Mouse (Mus musculus) ES-Bruce4 (cell line): ENCODE results near the gene Gpat3. TPM values are rescaled to one million over a fixed set of nuclear protein-coding genes. Genes with fewer than 3 reads are reported as not detected.

Source experiments
- H3K27ac ChIP-seq: 2 replicates; pipeline ENCODE4 v1.5.1; 2012; ENCODE audit warnings: low read length, inconsistent platforms; ENCODE audit not compliant: insufficient read depth
- H3K27me3 ChIP-seq: 2 replicates; pipeline ENCODE4 v1.6.1; 2012; ENCODE audit warnings: mild to moderate bottlenecking, low read length, inconsistent platforms; ENCODE audit not compliant: control insufficient read depth, poor library complexity, insufficient read depth, severe bottlenecking
- H3K36me3 ChIP-seq: 2 replicates; pipeline ENCODE4 v1.6.1; 2012; ENCODE audit warnings: inconsistent platforms, mild to moderate bottlenecking, low read length, moderate library complexity; ENCODE audit not compliant: control insufficient read depth, poor library complexity, insufficient read depth, severe bottlenecking
- H3K4me1 ChIP-seq: one replicate; pipeline ENCODE4 v1.8.1; 2011; ENCODE audit warnings: low read length; ENCODE audit not compliant: control insufficient read depth, insufficient read depth
- H3K4me3 ChIP-seq: 2 replicates; pipeline ENCODE4 v1.5.1; 2011; ENCODE audit warnings: low read depth, mild to moderate bottlenecking, low read length
- H3K9ac ChIP-seq: 2 replicates; pipeline ENCODE4 v1.6.1; 2012; ENCODE audit warnings: low read depth, mild to moderate bottlenecking, inconsistent platforms; ENCODE audit not compliant: poor library complexity, severe bottlenecking
- H3K9me3 ChIP-seq: replicated peaks from 2 replicates; pipeline ENCODE4 v1.6.1; 2012; ENCODE audit warnings: mild to moderate bottlenecking, low read length, inconsistent platforms; ENCODE audit not compliant: control insufficient read depth, poor library complexity, insufficient read depth, severe bottlenecking
- CTCF ChIP-seq: IDR thresholded peaks from one replicate; pipeline ENCODE4 v1.8.1; 2011; ENCODE audit warnings: low read depth, low read length
- EP300 ChIP-seq: IDR thresholded peaks from 2 replicates; pipeline ENCODE4 v1.6.1; 2011; ENCODE audit warnings: low read depth, low read length; ENCODE audit not compliant: insufficient read depth
- POLR2A ChIP-seq: IDR thresholded peaks from one replicate; pipeline ENCODE4 v1.8.1; 2011; ENCODE audit warnings: low read length; ENCODE audit not compliant: insufficient read depth
- polyA plus RNA-seq: library from polyadenylated mRNA; stranded (reverse); fragments of >200 nt; gene quantifications from 2 replicates; pipeline ENCODE4 v1.2.4, GENCODE M21; 2011; ENCODE audit warnings: low read depth; ENCODE audit not compliant: missing spikeins, insufficient read depth, insufficient read length

The Gpat3 gene
- polyA plus RNA-seq: 8.2 and 11.8 TPM in 2 replicates

DNA sequence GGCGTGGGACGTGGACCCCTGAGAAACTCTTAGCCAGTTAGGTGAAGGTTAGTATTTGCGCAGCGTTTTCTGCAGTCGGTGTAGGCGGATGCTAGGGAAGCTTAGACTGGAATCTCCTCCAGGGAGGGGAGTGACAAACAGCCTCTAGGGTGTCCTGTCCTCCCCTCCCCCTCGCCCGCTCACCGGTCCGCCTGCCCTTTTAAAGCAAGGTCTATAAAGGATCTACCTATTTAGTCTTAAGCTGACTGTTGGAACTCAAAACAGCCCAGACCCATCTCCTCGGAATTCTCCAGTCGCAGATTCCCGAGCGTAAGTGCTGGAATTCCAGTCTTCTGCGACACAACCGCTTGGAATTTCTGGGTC lies at the start of gene Gpat3:
TSS of gene Gpat3 (plus strand) at position 229 of the 363 bp plus-strand sequence.
- Histone ChIP-seq H3K4me3 (peak within 1 kb of the TSS; percentile 92), H3K9ac (peak within 1 kb of the TSS; percentile 52), H3K27ac (peak within 1 kb of the TSS; percentile 21; the same call in 1 of the 2 replicates), H3K4me1 (no peaks in the 10 kb centered on the region), H3K27me3 (no peaks in the 10 kb centered on the region), H3K36me3 (no peaks in the 10 kb centered on the region), H3K9me3 (no peaks in the 10 kb centered on the region; the same call in 1 of the 2 replicates)
- TF ChIP-seq POLR2A (no peak), CTCF (no peak), EP300 (no peak)

DNA sequence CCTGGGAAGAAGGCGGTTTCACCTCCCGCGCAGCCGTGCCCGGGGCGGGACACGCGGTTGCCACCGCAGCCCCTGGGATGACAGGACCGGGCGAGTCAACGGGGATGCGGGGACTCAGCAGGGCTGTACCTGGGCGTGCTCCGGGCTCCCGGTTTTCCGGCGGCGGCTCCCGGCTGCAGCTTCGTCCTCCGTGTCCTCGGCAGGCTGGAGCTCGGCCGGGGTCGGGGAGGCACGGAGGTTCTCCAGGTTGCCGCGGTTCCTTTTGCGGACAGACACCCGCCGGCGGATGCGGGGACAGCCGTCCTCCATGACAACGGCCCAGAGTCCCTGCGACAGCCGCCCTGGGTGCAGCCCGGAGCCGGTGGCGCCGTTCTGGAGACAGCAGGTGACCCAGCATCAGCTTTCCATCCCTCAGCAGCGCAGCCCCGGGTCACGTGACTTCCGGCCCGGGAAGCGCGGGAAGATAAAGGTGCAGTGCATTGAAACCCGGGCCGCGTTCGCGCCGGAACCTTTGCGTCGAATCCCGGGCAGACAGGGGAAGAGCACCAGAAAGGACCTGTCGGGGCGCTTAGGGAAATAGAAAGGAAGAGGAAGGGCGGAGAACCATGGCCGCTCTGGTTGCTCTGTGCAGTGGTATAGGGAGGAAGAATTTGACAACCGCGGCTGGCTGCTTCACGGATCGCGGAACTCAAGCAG lies 47.2 kb upstream of the Gpat3 start, which contains the start of the genes Helq and Mrps18c:
TSS of gene Helq (minus strand) at position 434 of the 696 bp plus-strand sequence.
TSS of gene Mrps18c (plus strand) at position 463 of the 696 bp plus-strand sequence.
- H3K9ac ChIP-seq: peak within 1 kb of the TSS; percentile 86
- TF ChIP-seq CTCF: no peak
- peak; percentile 70; the same call in 1 of the 2 replicates for TF ChIP-seq EP300
- peak; percentile 41 for TF ChIP-seq POLR2A
- H3K9me3 ChIP-seq: no peaks in the 10 kb centered on the region
- H3K4me3 ChIP-seq: peak within 1 kb of the TSS; percentile 95
- no peaks in the 10 kb centered on the region for H3K27me3 ChIP-seq
- H3K4me1 ChIP-seq: no peaks in the 10 kb centered on the region
- no peak within 1 kb of the TSS for H3K27ac ChIP-seq
- peaks cover 27% of the 10 kb centered on the region for H3K36me3 ChIP-seq

DNA sequence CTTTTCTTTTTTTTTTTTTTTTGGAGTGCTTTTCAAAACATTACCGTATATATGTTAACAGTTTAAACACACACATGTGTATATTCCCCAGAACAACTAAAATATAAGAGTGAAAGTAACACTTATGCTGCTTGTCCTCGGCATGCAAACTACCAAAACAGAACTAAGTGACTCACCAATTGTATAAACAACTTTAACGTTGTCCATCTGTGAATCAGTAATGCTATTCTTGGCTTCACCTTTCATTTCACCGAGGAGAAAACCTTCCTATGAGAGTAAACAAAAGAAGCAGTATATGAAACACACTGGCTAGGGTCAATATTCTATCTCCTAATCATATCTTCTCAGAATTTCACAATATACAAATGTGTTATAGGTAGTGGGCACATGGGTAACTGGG lies 27.2 kb upstream of the Gpat3 start:
- Histone ChIP-seq H3K27ac (no peak overlapping the region), H3K9ac (no peak overlapping the region), H3K9me3 (no peaks in the 10 kb centered on the region), H3K4me1 (no peaks in the 10 kb centered on the region), H3K36me3 (peaks cover 20% of the 10 kb centered on the region), H3K4me3 (no peak overlapping the region), H3K27me3 (no peaks in the 10 kb centered on the region)
- TF ChIP-seq EP300: no peak
- TF ChIP-seq POLR2A: no peak
- no peak for TF ChIP-seq CTCF

DNA sequence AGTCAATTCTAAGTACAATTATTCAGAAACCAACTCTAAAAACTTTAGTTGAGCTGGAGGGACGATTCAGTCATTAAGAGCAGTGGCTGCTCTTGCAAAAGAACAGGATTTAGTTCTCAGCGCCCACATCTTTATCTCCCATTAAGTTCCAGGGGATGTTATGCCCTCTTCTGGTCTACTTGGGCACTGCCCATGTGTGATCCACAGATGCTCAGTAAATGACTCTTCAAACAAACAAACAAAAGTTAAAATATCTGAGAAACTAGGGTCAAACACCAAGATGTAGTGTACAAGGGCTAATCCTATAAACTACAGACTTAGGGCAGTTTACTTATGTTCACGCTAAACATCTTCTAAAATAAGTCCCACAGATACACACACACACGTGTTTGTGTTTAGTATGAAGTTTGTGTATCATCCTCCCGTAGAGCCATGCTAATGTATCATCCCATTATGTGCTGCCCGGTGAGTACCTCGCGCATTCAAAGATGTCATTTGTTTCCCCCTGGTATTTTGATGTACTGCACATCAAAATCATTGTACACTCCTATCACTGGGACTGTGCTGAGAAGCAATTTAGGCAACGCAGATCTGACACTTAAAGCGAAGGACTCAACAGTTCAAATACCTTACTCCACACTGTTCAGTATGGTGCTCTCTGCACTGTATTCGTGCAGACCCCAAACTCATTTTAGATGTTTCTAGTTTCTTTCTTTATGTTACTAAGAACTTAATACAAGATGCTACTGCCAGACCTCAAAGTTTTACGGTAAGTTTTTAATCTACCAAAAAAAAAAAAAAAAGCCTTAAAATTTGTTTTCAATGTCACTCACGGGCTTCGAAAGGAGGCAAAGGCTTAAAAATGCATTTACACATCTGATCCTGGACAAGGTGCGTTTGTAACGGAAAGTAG lies 25.7 kb upstream of the Gpat3 start:
- no peak overlapping the region; the same call in 1 of the 2 replicates for H3K27ac ChIP-seq
- H3K4me1 ChIP-seq: no peaks in the 10 kb centered on the region
- H3K9ac ChIP-seq: peak overlapping the region; percentile 95
- H3K27me3 ChIP-seq: no peaks in the 10 kb centered on the region
- TF ChIP-seq EP300: no peak
- no peak for TF ChIP-seq POLR2A
- no peak for TF ChIP-seq CTCF
- no peaks in the 10 kb centered on the region for H3K9me3 ChIP-seq
- peak overlapping the region; percentile 80 for H3K4me3 ChIP-seq
- H3K36me3 ChIP-seq: peaks cover 15% of the 10 kb centered on the region

DNA sequence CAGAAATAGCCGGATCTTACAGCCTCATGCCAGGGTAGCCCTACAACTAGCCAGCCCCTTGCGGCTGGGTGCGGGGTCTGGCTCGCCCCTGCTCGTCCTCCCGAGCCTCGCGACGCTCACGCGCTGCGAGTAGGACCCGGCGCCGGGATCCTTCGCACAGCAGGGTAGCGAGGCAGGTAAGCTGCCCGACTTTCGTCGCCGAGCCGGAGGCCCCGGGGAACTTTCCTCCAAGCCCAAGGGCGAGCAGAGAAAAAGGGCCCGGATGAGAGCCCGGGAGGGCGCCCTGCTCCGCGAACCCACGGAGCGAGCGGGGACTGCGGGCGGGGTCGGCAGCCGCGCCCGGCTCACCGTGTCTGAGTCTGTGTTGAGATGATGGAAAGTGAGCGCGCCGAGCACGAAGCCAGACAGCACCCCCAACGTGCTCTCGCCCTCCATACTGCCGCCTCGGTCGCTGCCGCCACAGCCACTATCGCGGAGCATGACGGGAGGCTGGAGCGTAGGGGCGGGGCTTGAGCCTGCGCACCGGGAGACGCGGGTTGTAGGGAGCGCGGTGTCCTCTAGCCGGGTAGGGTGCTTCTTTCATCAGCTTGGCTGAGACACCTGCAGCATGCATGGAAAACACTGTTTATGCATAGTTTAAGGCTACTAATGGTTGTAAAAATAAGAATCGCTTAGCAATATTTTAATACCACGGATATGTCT lies 24.9 kb upstream of the Gpat3 start, which contains the start of gene Abraxas1:
TSS of gene Abraxas1 (minus strand) at position 483 of the 702 bp plus-strand sequence.
- Histone ChIP-seq H3K9ac (peak within 1 kb of the TSS; percentile 95), H3K27me3 (no peaks in the 10 kb centered on the region), H3K4me1 (no peaks in the 10 kb centered on the region), H3K36me3 (peaks cover 13% of the 10 kb centered on the region), H3K9me3 (no peaks in the 10 kb centered on the region), H3K4me3 (peak within 1 kb of the TSS; percentile 80), H3K27ac (peak within 1 kb of the TSS; percentile 16; the same call in 1 of the 2 replicates)
- TF ChIP-seq CTCF (no peak), POLR2A (peak; percentile 95), EP300 (no peak)
